Mouse (Mus musculus) cerebellum, adult 11-12 months (tissue): ENCODE measurements around the gene Mta1.

Experiments
- DNase-seq: peaks from one replicate; pipeline ENCODE4 v3.0.0; 2022

Gene Mta1

GRCm38 (mm10) chr12:113099470-113100237 is 1.6 kb downstream of the Mta1 start:
- DNase-seq = peak; percentile 68

- peak; percentile 80 for DNase-seq
These were observed 2.5 kb downstream of the Mta1 start for GRCm38 (mm10) chr12:113100448-113101076.

GRCm38 (mm10) chr12:113101251-113101960 is 3.3 kb downstream of the Mta1 start:
- no peak for DNase-seq

GRCm38 (mm10) chr12:113102461-113102860 is 4.4 kb downstream of the Mta1 start:
- DNase-seq = peak; percentile 71

- peak; percentile 57 for DNase-seq
These were observed 5.9 kb downstream of the Mta1 start for GRCm38 (mm10) chr12:113103846-113104451.

GRCm38 (mm10) chr12:113106386-113106785 is 8.3 kb downstream of the Mta1 start:
- no peak for DNase-seq

GRCm38 (mm10) chr12:113107431-113108124 is 9.5 kb downstream of the Mta1 start:
- no peak for DNase-seq

- no peak for DNase-seq
These were observed 10.6 kb downstream of the Mta1 start for GRCm38 (mm10) chr12:113108528-113109283.

- no peak for DNase-seq
These were observed 11.7 kb downstream of the Mta1 start for GRCm38 (mm10) chr12:113109801-113110200.

- no peak for DNase-seq
These were observed 16.1 kb downstream of the Mta1 start for GRCm38 (mm10) chr12:113114141-113114540.

GRCm38 (mm10) chr12:113114856-113115538 is 16.9 kb downstream of the Mta1 start:
- DNase-seq = no peak

GRCm38 (mm10) chr12:113119516-113120410 is 21.7 kb downstream of the Mta1 start:
- DNase-seq = peak; percentile 70

- DNase-seq = no peak
These were observed 26.6 kb downstream of the Mta1 start for GRCm38 (mm10) chr12:113124726-113125125.

- no peak for DNase-seq
These were observed 32.7 kb downstream of the Mta1 start for GRCm38 (mm10) chr12:113130732-113131131.

- no peak for DNase-seq
These were observed 33.5 kb downstream of the Mta1 start for GRCm38 (mm10) chr12:113131601-113132000.

- DNase-seq = no peak
These were observed 34.5 kb downstream of the Mta1 start for GRCm38 (mm10) chr12:113132567-113132966.

- DNase-seq = no peak
These were observed 35.2 kb downstream of the Mta1 start for GRCm38 (mm10) chr12:113133260-113133659.

- no peak for DNase-seq
These were observed 35.9 kb downstream of the Mta1 start for GRCm38 (mm10) chr12:113133861-113134403.

GRCm38 (mm10) chr12:113134502-113134901 is 36.4 kb downstream of the Mta1 start:
- DNase-seq = no peak

- DNase-seq = no peak
These were observed 37.3 kb downstream of the Mta1 start for GRCm38 (mm10) chr12:113135401-113135800.
